Comparison of ENCODE assay signal across 19 mouse cellular contexts in genomic region chr13:25127216-25127615, GRCm38 (mm10).
DNase-seq lines count a peak whose midpoint lies in the region; ATAC-seq lines count a peak whose summit lies in the region.
"Had no signal": no experiment of that assay in that cellular context is flagged by ENCODE, and none has a peak within 500 bp of the region (broad histone marks: within the 10 kb centered on the region; RNA-seq: fewer than 3 reads in every experiment).

No protein-coding gene starts in this region.

- no peak for DNase-seq in frontal cortex, postnatal 25 days (ENCODE audit: low spot score in 2 of 2)
- peak; percentile 19 for DNase-seq in layer of hippocampus, adult 9-11 months
- DNase-seq in layer of hippocampus, adult 18-20 months (ENCODE audit: low spot score in 2 of 2): no peak
- DNase-seq in left cerebral cortex, adult 9 months (ENCODE audit: low spot score in 2 of 2): peak; percentile 25 to 32
- DNase-seq in left cerebral cortex, postnatal 10 days (ENCODE audit: extremely low spot score in 1 of 2, low spot score in 2 of 2): no peak
- peak; percentile 32 to 45 for DNase-seq in right cerebral cortex, adult 2 months (ENCODE audit: low spot score in 2 of 2)
- no peak for DNase-seq in right cerebral cortex, postnatal 14 days
- DNase-seq: adrenal gland, adult 8-10 months; adrenal gland, postnatal 25 days; cerebellum, adult 18-20 months; cerebellum, adult 9-10 months; cerebellum, postnatal 14 days; gastrocnemius, postnatal 25 days; heart, adult 2 months; heart, postnatal 14 days had no signal

- intact Hi-C loops in left cerebral cortex, postnatal 10 days (cut with DNase I): no loop called here

- peak; percentile 86 for ATAC-seq in frontal cortex, adult (ENCODE audit: low TSS enrichment)
- ATAC-seq: activated CD4-positive, CD25-positive, alpha-beta regulatory T cell, adult 4 months; forebrain, embryonic 13.5 days; forebrain, embryonic 16.5 days had no signal

Comparison
In these comparisons a context has a peak if more than half of its experiments do, and no peak if none do; other contexts are left out.
1. DNase-seq: peak in layer of hippocampus, adult 9-11 months (single experiment), left cerebral cortex, adult 9 months (2 of 2) and right cerebral cortex, adult 2 months (2 of 2); none in frontal cortex, postnatal 25 days (0 of 2), layer of hippocampus, adult 18-20 months (0 of 2), left cerebral cortex, postnatal 10 days (0 of 2) and right cerebral cortex, postnatal 14 days (single experiment).